Mouse (Mus musculus) large intestine, adult 2 months (tissue): ENCODE measurements around the gene Reln. TPM values are rescaled to one million over a fixed set of nuclear protein-coding genes. Genes with fewer than 3 reads are reported as not detected.

Source experiments
- DNase-seq: peaks from one replicate; pipeline ENCODE4 v3.0.0-alpha.2; 2012; ENCODE audit warnings: low read depth, low spot score
- WGBS: fragments of 180-500 bp; shearing (Covaris S2); methylation state at CpG from one replicate; pipeline ENCODE4 v1.1.7; 2018; 5-methylcytosine and 5-hydroxymethylcytosine counted together
- polyA plus RNA-seq: library from polyadenylated mRNA; depleted of rRNA; stranded (reverse); fragments of >200 nt; gene quantifications from 2 replicates; pipeline ENCODE4 v1.2.3, GENCODE M21; 2012; rRNA removed

The Reln gene
- polyA plus RNA-seq, 1 experiment, result 5.9 TPM

GRCm38 (mm10) chr5:21901411-21901810 is 443.1 kb downstream of the Reln start:
- WGBS, result 75% methylated on average over 12 of the region's 12 CpGs
- DNase-seq, result no peak

DNA sequence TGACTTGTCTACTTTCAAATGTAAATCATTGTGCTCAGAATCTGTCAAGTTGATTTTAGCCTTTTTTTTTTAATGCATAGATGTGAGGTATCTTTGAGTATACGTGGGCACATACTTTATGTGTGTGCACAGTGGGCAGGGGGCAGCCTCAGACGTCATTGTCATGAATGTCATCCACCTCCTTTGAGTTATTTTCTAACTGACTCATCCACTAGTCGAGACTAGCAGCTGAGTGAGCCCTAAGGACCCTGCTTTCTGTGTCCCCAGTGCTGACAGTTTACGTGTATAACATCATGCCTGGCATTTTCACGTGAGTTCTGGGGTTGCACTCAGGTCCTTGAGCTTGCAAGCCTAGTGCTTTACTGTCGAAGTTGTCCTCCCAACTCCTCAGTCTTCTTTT is 443.6 kb downstream of the Reln start:
- DNase-seq, result no peak
- WGBS, result 43% methylated on average over 6 of the region's 6 CpGs

GRCm38 (mm10) chr5:21898875-21899274 is 445.6 kb downstream of the Reln start:
- 78% methylated on average over 6 of the region's 6 CpGs for WGBS
- no peak for DNase-seq

DNA sequence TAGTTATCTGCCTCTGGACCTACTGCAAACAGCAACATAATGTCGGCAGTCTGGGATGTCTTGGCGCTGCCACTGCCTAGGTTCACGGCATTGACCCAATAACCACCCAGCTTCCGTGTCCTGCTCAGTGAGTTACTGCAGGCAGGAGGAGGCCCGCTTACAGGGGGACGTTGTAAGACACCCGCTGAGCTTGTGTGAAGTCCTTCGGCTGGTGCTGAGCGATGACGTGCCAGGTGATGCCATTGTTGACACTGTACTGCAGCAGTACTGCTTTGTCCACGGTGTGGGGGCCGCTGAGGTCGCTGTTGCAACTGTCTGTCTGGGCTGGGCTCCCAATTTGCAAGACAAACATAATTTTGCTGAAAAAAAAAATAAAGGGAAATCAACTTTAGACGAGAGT is 447.9 kb downstream of the Reln start:
- no peak for DNase-seq

DNA sequence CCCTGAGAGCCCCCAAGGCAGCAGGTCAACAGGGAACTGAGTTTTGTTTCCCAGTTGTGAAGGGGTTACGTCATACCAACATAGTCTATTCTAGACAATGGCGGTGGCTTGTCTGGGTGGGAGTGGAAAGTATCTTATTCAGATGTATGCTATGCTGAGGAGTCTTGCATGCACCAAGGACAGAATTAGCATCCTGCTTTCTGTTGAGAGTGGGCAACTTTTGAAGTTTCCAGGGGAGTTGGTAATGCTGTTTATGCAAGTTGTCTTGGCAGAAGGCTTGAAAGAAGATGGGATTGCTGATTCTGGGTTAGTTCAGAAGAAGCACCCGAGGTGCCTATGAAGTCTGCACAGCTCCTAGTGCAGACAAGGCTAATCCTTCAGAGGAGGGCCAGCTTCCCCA is 450.3 kb downstream of the Reln start:
- no peak for DNase-seq
- 85% methylated on average over 3 of the region's 3 CpGs for WGBS

More for the DNA sequence above, 447.9 kb downstream of the Reln start:
- 42% methylated on average over 14 of the region's 14 CpGs for whole genome bisulfite sequencing

GRCm38 (mm10) chr5:21866750-21867149 is 477.8 kb downstream of the Reln start:
- 47% methylated on average over 8 of the region's 8 CpGs for WGBS
- DNase-seq, result no peak

- no peak for DNase-seq
Measured at GRCm38 (mm10) chr5:21866311-21866712, 478.2 kb downstream of the Reln start.

DNA sequence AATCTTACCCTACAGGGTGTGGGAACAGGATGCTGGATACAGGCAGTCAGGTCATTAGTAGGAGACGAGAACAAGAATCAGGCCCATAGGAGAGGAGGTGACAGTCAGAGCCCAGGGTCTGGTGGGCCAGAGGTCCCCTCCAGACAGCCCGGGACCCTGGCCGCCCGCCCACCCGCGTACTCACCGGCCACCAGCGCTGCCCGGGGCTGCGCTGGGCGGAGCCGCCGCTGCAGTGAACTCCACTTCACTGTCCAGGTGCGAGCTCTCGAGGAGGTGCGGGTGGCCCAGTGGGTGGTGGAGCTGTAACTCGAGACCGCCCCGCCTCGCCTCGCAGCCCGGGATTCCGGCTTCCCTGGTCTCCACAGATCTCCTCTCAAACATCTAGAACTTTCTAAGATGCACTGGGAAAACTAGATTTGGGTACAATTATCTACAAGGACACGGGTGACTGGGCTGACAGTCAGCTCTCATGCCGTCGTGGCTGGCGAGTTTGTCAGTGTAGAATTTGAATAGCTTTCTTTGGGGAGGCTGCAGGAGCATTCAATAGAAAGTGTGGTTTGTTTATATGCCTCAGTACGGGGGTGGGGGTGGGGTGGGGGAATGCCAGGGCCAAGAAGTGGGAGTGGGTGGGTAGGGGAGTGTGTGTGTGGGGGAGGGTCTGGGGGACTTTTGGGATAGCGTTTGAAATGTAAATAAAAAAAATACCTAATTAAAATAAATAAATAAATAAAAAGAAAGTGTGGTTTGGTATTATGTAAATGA is 479.0 kb downstream of the Reln start, which contains the start of gene Slc26a5:
Gene Slc26a5, minus strand, starts transcription at position 259 of the 762 bp plus-strand sequence.
- 4% methylated on average over 29 of the region's 29 CpGs for WGBS
- DNase-seq, result no peak

More at GRCm38 (mm10) chr5:21866311-21866712, 478.2 kb downstream of the Reln start:
- 13% methylated on average over 6 of the region's 6 CpGs for WGBS

- WGBS, result 79% methylated on average over 7 of the region's 7 CpGs
- no peak for DNase-seq
Measured at GRCm38 (mm10) chr5:21858653-21859052, 485.8 kb downstream of the Reln start.

DNA sequence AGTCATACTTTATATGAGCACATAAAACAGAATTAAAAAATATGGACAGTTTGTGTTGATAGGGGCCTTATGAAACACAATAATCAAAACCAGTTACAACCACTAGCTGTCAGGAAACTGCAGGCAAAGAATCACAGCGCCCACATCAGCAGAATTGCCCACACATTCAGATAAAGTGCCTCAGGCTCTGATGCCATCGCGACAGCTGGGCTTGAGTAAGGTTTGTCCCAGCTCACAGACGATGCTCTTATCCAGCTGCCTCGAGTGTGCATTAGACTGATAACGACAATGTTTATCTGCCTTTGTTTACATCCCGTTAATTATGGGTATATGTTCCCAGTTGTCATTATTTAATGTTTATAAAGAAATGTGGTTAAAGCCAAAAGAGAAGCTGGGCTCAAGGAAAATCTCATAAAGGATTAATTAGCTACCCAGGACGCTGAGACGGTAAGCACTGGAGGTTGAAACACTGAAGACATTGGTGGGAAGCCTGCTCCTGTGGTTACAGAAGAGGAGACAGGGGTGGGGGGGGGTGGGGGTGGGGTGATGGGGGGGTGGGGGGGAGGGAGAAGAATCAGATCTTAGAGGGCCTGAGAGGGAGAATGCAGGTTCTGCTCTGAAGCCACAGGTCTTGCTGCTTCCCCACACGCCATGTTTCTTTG is 492.7 kb downstream of the Reln start:
- 56% methylated on average over 10 of the region's 10 CpGs for WGBS
- DNase-seq, result no peak

GRCm38 (mm10) chr5:21847438-21847837 is 497.1 kb downstream of the Reln start:
- no peak for DNase-seq
- WGBS, result 16% methylated on average over 6 of the region's 6 CpGs

- 33% methylated on average over 20 of the region's 20 CpGs for WGBS
- no peak for DNase-seq
Measured at GRCm38 (mm10) chr5:21846616-21847290, 497.7 kb downstream of the Reln start.

- WGBS, result 67% methylated on average over 4 of the region's 4 CpGs
- DNase-seq, result no peak
Measured at GRCm38 (mm10) chr5:21844676-21845075, 499.8 kb downstream of the Reln start.

Other genes with a start within 250 kb of the Reln start
- 3.4 and 3.8 TPM in 2 replicates for gene Orc5, start 205.7 kb upstream of the Reln start, polyA plus RNA-seq